Mouse (Mus musculus): Measurements from ENCODE around the gene Cacna1d. TPM values are rescaled to one million over a fixed set of nuclear protein-coding genes. Genes with fewer than 3 reads are reported as not detected.
A peak's percentile ranks its signal among the peaks of the same experiment; 100 is the strongest.

Gene Cacna1d
- total RNA-seq, 2 experiments from 2014 or later = 32.7 to 32.9 TPM

DNA sequence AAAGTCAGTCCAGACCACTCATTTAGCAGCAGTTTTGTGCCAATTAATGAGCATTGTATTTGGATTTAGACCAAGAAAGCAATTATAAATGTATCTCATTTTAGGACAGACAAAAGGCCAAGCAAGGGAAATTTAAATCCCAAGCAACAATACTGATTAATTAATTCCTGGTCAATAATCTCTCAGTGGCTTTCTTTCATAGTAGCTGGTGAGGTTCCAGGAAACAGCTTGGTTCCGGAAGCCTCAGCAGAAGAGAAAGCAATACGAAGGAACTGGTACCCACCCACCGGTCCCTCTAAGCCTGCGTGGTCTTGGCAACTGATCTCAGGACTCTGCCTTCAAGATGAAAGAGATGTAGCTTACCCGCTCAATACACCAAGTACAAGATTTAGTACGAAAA lies 319.7 kb downstream of the Cacna1d start:
- no peak for DNase-seq (ENCODE audit: low spot score in 2 of 2)

DNA sequence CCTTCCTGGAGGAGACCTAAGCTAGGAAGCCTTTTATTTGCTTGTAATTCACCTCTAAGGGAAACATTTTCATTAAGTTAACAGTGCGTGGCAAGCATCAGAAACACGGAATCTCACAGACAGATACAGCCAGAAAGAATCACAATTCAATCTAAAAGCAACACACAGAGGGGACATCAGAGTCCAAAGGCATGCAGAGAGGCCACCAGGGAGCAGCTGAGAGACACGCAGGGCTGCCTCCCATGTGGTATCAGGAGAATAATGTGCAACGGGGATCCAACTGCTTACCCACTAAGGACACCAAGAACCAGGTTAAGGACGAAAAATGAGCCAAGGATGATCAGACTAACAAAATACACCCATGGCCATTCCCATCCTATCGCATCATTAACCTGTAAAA lies 320.2 kb downstream of the Cacna1d start:
- DNase-seq (ENCODE audit: low spot score in 2 of 2) = no peak

DNA sequence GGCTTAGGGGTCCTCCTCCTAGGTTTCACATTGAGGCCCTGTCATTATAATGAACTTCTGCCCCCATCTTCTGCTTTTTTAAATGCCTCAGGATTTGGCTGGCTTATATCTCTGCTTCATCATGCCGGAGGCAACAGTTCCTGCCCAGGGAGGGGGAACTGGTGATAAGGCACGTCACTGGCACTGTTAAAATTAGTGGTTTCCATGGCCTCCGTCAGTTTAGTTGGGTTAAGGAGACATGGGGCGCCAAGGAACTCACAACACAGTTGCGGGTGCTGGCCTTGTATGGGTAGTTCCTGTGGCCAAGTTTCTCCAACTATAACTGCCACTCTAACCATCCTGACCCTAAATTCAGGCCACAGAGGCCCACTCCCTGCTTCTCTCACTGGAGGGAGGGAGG lies 321.8 kb downstream of the Cacna1d start:
- no peak for DNase-seq (ENCODE audit: low spot score in 2 of 2)

DNA sequence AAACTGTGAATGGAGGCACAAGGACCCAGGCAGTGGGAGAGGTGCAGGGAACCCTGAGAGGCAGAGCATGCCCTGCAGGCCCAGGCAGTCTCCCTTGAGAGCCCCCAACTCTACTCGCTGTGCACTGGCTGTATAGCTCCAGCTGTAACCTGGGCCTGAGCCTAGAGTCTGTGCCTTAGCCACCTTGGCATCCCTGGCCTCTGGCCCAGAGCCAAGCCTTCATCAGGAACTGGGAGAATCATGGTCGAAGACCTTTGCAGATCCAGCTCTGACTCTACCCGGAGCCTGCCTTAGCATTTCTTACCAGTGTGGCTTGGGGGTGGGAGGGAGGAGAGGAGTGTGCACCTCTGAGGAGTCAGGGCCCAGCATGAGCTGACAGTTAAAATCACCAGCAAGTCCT lies 322.4 kb downstream of the Cacna1d start:
- DNase-seq (ENCODE audit: low spot score in 2 of 2) = no peak

DNA sequence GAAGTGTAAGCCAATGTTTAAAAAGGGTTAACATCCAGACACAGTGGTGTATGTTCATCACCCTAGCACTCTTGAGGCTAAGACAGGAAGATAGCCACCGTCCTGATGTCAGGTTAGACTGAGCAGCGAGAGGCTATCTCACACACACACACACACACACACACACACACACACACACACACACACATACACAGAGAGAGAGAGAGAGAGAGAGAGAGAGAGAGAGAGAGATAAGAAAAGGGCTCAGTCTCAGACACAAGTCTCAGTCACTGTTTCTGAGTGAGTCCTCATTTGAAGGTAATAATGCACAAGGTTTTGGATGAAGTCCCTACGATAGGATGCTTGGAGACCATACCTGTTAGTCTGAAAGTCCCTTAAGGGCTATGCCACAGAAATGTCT lies 322.9 kb downstream of the Cacna1d start:
- no peak for DNase-seq (ENCODE audit: low spot score in 2 of 2)

DNA sequence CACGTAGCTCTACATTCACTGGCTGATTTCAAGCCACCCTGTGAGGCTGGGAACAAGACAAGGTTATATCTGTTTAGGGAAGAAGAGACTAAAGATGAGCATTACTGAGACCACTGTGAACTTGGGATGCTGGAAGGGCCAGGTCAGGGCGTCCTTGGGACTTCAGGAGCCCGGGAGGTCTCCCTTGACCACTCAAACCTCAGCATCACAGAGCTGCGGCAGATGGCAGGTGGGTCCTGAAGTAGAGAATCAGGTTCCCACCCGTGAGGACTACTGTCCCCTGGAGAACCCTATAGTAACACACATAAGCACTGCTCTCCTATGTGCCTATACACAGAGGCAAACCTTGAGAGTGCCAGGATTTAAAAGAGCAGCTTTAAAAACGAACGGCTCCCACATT lies 323.6 kb downstream of the Cacna1d start:
- no peak for DNase-seq (ENCODE audit: low spot score in 2 of 2)

DNA sequence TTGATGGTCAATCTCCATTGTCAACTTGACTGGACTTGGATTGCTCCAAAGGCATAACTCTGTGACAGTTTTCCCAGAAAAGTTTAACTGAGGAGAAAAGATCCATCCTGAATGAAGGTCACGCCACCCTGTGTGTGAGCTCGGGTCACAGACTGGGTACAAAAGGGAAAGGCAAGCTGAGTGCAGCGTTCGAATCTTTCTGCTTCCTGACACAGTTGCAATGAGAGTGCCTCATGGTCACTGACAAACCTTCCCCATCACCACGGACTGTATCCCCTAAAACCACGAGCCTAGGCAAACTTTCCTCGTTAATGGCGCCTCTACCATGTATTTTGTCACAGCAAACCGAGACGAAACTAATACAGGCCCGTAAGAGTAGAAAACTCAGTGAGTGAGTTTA lies 325.2 kb downstream of the Cacna1d start:
- DNase-seq (ENCODE audit: low spot score in 2 of 2) = no peak

DNA sequence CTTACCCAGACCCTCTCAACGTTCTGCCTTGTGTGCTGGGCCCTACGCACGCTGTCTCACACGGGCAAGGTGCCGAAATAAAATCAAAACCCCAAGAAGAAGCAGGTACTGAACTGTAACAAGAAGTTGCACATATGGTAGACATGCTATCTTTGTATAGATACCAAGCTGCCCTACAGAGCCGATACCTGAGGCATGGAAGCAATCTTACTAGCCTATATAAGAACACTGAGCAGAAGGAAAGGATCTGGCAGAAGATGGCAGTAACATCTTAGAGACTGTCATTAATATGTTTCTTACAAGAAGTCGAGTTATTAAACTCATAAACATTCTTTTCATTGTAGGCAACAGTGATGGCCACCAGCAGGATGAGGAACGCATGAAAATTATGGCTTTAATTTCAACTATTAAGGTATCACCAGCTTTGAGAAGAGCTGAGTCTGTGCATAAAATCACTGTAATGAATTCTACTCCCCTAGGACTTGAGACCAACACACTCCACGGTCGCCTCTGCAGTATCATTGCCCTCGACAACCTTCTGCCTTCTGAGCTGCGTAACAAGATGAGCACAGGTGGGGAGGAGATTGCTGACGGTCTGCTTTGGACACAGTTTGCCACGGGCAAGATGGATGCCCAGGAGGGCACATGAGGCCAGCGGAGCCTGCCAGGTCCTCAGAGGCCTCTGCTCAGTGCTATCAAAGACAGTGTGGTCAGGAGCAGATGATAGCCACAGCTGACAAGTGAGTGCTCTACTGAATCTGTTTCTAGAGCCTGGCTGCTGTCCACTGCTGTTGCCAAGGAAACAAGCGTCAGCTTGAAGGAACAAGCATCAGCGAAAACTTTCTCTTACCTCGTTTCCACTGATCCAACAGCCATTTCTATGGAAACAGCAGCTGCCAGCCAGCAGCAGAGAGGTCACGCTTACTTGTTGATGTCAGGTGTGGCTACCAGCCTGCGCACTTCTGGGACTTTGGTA lies 327.2 kb downstream of the Cacna1d start:
- no peak for DNase-seq (ENCODE audit: low spot score in 2 of 2)

DNA sequence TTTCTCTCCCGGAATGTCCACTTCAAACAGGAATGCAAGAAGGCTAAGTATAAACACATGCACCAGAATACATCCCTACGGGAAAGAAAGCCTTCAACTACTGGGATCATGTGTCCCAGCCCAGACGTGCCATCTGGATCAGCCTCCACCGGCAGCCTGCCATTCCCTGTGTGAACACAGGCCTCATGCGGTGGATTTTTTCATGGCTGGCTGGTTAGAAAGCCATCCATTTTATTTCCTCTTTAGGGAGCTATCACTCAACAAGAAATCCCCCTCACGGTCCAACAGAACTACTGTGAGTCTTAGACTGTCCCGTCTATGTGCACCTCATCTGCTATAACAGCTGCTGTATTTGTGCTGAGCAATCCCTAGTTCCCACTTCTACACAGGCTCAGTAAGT lies 343.5 kb downstream of the Cacna1d start:
- DNase-seq (ENCODE audit: low spot score in 2 of 2) = no peak

DNA sequence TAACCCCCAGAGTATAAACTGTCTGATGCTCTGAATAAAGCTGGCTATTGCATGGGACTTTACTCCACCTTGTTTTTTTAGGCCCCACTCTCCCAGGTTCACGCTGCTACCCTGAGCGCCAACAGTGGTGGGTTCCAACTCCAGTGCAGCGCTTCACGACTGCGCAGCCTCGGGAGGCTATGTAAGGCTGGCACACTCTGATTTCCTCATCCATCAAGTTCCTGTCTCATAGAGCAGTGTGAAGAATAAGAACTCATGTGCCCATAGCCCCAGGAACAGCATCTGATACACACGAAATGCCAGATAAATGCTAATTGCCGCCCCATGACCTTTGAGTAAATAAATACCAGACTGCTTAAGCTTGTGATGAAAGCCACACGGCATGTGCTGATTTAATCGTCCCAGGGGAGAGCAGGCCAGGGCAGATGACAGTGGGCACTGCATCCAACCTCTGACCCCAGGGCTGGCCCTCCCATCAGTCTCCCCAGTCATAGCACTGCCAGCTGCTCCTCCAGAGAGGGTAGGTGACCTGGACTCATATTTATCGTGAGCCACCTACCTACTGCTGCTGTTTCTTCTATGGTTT lies 352.8 kb downstream of the Cacna1d start:
- DNase-seq (ENCODE audit: low spot score in 2 of 2) = no peak

DNA sequence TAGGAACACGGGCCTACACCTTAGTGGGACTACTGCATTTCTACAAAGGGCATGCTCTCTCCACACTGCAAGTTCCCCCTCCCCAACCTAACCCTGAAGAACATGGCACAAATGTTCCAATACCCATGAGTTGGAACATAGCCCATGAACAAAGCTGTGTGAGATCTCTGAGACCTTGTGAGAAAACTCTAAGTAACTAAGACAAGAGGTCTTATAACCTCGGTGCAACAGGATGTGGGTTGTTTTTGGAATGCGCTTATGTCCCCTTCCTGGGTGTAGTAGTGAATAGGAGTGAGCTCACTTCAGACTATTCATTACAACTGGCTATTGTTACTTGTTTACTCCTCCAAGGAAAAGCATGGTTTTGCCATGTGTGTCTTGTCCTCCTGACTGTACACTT lies 353.3 kb downstream of the Cacna1d start:
- DNase-seq (ENCODE audit: low spot score in 2 of 2) = no peak

DNA sequence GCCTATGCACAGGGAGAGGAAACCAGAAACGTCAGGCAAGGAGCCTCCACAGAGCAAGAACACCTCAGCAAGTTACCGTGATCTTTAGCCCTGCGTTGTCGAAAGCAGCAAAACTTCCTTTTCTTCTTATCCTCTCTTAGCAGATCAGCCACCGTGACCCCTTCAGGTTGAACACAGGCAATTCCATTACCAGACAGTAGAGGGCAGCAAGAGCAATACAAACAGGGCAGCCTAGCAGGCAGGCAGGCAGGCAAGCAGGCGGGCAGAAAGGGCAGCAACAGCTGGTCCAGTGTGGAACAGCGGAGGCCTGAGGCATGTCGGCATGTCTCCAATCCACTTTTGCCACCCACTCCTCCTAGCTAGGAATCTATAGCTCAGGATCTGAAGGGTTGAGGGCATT lies 354.3 kb downstream of the Cacna1d start:
- peak; percentile 56 to 76 for DNase-seq (ENCODE audit: low spot score in 2 of 2)

DNA sequence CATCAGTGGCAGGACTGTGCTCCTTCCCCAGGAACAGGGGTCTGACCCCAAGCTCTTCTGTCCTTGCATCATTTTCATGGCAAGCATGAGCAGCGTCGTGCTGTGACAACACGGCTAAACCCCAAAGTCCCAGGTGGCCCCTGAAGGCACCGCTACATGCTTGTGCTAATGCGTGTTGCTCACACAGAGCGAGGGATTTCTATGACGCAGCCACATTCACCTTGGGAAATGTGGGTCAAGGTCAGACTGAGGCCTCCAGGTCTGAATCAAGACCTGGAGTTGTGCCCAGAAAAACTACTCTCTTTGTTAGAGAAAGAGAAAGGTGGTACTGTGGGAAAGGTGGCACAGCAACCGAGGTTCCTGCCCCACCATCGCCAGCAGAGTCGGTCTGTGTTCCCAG lies 355.9 kb downstream of the Cacna1d start:
- DNase-seq (ENCODE audit: low spot score in 2 of 2) = no peak

DNA sequence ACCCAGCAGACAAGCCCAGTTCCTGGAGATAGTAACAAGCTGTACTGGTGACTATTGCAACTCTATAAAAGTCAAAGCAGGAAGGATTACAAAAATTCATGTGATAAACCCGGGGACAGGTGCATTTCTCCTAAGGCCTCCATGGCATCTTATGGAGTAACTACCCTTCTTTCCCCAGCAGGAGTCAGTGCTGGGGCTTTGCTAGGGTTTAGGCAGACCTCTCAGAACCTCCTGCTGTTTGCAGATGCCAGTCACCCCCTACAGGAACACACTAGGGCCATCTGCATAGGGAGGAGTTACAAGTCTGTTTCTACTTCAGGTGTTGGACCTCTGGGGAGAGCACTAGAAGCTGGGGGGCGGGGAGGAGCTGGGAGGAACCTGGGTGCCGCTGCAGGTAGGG lies 357.6 kb downstream of the Cacna1d start:
- DNase-seq (ENCODE audit: low spot score in 2 of 2) = no peak

DNA sequence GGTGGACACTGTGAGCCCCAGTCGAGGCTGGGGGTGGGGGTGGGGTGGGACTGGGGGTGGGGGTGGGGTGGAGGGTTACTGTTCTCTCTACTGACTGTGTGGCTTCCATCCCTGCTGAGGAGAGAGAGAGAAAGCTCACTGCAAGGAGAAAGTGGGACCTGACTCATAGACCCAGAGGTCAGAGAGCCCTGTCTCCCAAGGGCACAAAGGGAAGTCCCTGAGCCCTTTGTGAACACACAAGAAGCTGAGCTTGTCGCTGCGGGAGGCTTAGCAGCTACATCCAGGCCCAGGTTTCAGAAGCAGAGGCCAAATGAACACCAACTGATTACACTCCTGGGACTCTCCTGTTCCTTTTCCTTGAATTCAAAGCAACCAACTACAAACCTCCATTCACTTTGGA lies 360.0 kb downstream of the Cacna1d start:
- no peak for DNase-seq (ENCODE audit: low spot score in 2 of 2)

DNA sequence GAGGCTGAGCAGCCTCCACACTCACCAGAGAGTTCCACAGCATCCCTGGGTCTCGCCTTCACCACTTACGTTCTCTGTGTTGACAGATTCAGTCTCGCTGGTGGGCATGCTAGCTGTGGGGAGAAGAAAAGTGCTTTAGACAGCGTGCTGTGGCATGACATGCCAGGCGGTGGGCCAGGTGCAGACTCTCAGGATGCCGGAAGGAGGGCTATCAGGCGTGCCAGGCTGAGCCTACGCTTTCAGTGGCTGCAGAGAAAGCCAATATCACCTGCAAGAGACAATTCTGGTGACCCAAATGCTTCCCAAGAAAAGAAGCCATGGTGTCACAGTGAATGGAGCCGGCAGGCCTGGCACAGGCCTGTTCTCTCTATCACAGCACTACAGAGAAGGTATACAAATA lies 361.2 kb downstream of the Cacna1d start:
- DNase-seq (ENCODE audit: low spot score in 2 of 2) = no peak

DNA sequence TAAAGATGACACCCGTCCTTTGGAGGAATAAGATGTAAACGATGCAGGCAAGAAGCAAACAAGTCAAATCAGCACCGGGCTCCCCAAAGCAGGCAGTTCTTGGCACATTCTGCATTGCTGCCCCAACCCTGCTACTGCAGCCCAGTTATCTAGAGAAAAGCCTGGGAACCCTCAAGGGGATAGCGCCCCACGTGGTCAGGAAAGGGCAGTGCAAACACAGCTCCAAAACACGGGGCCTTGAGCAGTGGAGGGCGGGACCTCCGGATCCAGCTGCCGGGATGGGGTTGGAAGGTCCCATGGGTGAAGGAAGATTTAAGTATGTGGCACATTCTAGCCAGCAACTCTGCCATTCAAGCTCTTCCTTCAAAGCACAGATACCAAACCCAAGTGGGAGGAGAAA lies 361.9 kb downstream of the Cacna1d start:
- no peak for DNase-seq (ENCODE audit: low spot score in 2 of 2)

DNA sequence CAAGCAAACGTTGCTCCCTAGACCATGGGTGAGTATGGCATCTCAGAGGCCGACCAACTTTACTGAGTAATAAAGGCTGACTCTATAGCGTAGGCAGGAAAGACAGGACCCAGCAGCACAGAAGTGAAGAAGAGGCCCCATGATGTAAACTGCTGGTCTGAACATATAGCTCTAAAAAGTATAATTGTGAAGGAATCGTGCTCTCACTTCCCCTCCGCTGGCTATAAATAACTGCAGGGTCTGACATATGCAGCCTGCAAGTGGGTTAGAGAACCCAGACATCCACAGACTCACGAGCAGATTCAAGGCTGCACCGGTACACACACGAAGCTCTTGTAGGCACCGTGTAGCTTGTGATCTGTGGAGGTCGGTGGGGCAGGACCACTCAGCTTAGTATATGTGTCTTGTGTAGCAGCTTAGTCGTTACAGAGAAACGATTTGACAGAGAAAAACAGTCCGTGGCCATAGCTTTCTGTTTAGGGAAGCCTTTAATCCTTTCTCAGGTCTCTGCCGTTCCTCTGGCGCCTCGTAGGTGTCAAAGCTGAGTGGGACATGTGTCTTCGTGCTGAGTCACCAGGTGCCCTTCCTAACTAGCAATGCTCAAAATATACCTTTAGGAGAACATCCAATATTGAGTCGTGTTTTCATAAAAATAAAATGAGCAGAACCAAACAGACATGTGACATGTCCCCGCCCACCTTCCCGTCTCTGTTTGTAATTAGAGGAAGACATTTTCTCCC lies 366.1 kb downstream of the Cacna1d start:
- no peak for DNase-seq (ENCODE audit: low spot score in 2 of 2)

DNA sequence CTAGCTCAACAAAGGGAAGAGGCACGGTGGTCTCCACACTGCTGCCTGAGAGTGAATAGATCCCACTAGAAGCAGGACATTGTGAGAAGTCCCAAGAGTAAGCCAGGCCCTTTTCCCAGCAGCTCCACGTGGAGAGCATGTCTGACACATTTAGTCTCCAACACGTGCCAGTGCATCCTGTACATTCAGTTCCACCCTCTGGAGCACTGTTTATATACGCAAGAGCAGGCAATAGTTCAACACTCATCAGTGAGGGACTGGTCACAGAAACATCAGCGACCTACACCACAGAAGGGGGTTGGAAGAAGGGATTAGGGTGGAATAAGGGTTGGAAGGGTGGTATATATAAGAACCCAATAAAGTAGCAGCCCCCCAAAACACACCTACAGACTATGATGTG lies 371.2 kb downstream of the Cacna1d start:
- no peak for DNase-seq (ENCODE audit: low spot score in 2 of 2)

DNA sequence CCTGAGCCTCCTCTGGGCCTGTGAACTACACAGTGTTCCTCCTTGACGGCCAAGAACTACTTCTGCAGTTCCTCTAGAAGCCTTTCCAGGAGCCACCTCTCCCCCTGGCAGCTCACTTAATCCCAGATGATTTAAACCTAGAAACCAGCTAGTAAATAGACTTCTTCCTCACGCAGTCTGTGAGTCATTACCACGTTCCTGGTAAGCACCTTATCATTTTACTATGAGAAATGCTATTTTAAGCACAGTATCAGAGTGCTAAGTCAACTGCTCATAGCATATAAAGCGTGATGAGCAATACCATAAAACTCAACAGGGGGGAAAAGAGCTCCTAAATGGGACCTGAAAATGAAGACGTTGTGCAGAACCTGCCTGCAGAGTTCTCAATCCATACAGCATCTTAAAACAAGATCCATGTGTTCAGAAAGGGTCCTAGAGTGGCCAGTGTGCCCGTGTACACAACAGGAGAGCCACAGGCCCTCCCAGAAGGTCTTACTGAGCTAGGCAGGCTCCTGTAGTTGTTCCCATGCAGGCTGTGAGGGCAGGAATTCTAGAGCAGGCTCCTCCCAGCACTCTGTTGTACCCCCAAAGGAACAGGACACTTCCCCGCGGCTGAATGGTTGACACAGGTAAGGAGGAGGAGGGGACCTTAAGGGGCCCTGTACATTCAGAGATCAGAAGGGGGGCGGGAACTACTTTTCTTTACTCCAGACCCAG lies 377.7 kb downstream of the Cacna1d start:
- DNase-seq (ENCODE audit: low spot score in 2 of 2) = no peak

DNA sequence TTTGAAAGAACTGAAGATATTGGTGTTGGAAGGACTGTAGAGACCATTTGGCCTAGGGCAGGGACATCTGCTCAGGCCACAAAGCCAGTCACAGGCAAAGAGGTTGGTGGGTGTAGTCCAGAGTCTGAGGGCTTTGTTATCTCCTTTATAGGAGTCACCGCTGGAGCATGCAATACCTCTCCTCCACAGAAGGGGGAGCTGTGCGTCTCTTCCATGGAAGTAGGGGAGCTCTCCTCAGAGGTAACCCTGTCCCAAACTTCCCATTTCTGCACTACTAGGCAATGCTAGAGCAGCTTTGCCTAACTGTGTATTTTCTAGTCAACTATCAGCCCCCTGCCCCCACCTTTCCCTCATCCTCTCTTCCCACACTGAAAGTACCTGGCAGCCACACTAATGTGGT lies 382.2 kb downstream of the Cacna1d start:
- no peak for DNase-seq (ENCODE audit: low spot score in 2 of 2)
